Mouse (Mus musculus) bone marrow, adult 2 months (tissue): ENCODE measurements at regions not wholly inside any gene's neighbourhood (a gene's known extent, or its start where the extent isn't known, plus 50 kb on each side); places are given as distances from the start of the nearest gene placed in this dataset.

ENCODE experiments used
- H3K27ac ChIP-seq: fragments of 200-500 bp; 2 replicates; pipeline ENCODE4 v1.5.1; 2012; ENCODE audit warnings: low read depth, mild to moderate bottlenecking, control low read depth, inconsistent platforms, low read length; ENCODE audit not compliant: control insufficient read depth, poor library complexity, insufficient read depth
- H3K4me1 ChIP-seq: fragments of 200-500 bp; 2 replicates; pipeline ENCODE4 v1.6.1; 2011; ENCODE audit warnings: low read length; ENCODE audit not compliant: control insufficient read depth, insufficient read depth
- H3K4me3 ChIP-seq: fragments of 200-500 bp; replicated peaks from 2 replicates; pipeline ENCODE3; 2011; ENCODE audit warnings: mild to moderate bottlenecking, low read depth, low read length, control low read depth; ENCODE audit not compliant: control insufficient read depth
- CTCF ChIP-seq: fragments of 200-500 bp; IDR thresholded peaks from 2 replicates; pipeline ENCODE4 v1.5.1; 2011; ENCODE audit warnings: low read length, control low read depth; ENCODE audit not compliant: control insufficient read depth, insufficient read depth
- POLR2A ChIP-seq: fragments of 200-500 bp; IDR thresholded peaks from 2 replicates; pipeline ENCODE4 v1.6.1; 2011; ENCODE audit warnings: low read depth, mild to moderate bottlenecking, control low read depth, low read length, borderline replicate concordance; ENCODE audit not compliant: control insufficient read depth
- WGBS: fragments of 180-500 bp; shearing (Covaris S2); methylation state at CpG from one replicate; pipeline ENCODE4 v1.1.7; 2018; 5-methylcytosine and 5-hydroxymethylcytosine counted together

- H3K27ac ChIP-seq = no peak overlapping the region
- H3K4me3 ChIP-seq = no peak overlapping the region
- no peaks in the 10 kb centered on the region; the same call in 1 of the 2 replicates for H3K4me1 ChIP-seq
- WGBS = 75% methylated on average over 11 of the region's 11 CpGs
- no peak for TF ChIP-seq POLR2A
- no peak for TF ChIP-seq CTCF
Measured at GRCm38 (mm10) chr11:45460000-45460792, 391.7 kb upstream of the Clint1 start.

DNA sequence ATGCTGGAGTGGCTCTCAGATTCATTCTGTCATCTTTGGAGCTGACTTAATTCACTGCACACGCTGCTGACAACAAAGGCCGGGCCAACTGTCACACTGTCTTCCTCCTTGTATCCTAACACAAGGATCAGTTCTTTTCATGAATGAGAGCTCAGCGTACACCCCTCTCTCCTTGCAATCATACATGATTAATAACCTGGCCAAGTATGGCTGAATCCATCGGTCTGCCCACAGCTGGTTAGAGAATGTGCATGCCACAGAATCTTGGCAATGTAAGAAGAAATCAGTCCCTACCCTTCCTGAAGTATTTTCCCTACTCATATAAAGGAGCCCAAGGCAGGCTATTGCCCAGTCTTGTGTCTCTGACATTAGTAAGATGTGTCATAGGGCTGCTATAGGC is 387.4 kb upstream of the Clint1 start:
- TF ChIP-seq CTCF = no peak
- no peak for TF ChIP-seq POLR2A
- 82% methylated on average over 4 of the region's 4 CpGs for WGBS
- H3K4me3 ChIP-seq = no peak overlapping the region
- no peaks in the 10 kb centered on the region; the same call in 1 of the 2 replicates for H3K4me1 ChIP-seq
- H3K27ac ChIP-seq = no peak overlapping the region

DNA sequence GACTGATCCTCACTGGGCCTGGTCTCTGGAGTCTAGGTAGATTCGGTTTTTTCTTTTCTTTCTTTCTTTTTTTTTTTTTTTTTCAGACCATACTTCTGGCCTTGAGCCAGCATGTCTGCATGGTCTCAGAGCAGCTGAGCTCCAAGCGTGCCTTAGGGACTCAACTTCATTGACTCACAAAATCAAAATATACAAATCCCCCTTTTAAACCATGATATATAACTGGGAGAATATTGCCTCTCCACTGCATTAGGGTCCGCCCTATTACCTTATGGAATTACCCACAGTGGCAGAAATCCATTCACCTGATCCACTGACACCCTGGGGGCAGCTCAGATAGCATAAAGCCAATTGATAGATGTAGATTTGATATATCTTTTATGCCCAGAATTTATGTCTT is 385.5 kb upstream of the Clint1 start:
- 67% methylated on average over 3 of the region's 3 CpGs for WGBS
- Histone ChIP-seq H3K4me1 (no peaks in the 10 kb centered on the region; the same call in 1 of the 2 replicates), H3K27ac (no peak overlapping the region), H3K4me3 (no peak overlapping the region)
- TF ChIP-seq CTCF (no peak), POLR2A (no peak)

DNA sequence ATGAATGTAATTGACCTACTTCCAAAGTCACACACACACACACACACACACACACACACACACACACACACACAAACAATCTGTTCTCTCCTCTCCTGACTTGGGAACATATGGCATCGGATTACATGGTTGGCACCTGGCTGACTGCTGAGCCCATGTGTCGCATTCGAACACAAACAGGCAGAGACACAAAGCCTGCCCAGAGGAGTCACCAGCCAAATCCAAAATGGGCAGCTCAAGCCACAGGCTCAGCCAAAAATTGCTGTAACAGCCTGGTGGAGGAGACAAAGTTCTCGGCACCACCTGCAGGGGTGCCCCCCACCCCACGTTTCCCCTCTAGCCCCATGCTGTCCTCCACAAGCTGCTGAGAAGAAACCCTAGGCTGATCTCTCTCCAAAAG is 379.7 kb upstream of the Clint1 start:
- Histone ChIP-seq H3K4me3 (no peak overlapping the region), H3K4me1 (no peaks in the 10 kb centered on the region), H3K27ac (no peak overlapping the region)
- TF ChIP-seq CTCF = no peak
- no peak for TF ChIP-seq POLR2A
- WGBS = 66% methylated on average over 5 of the region's 5 CpGs

DNA sequence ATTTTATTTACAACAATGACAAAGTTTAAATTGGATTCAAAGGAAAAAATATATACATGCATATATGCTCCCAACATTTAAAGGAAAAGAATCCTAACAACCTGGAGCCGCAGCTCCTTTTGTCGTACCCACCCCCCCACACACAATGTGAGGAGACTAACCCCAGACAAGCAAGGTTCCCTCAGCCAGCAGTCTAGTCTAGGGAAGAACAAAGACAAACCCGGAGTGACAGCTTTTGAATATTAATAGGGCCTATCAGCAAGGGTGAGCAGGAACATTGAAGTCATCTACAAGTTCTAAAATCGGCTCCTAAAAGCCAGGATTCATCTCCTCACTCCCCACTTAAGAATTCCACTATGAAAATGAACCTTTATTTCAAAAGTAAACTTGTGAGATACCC is 374.9 kb upstream of the Clint1 start:
- H3K27ac ChIP-seq = no peak overlapping the region
- no peaks in the 10 kb centered on the region for H3K4me1 ChIP-seq
- H3K4me3 ChIP-seq = no peak overlapping the region
- 70% methylated on average over 4 of the region's 4 CpGs for WGBS
- no peak for TF ChIP-seq CTCF

GRCm38 (mm10) chr11:45485950-45486349 is 365.9 kb upstream of the Clint1 start:
- no peak for TF ChIP-seq CTCF
- TF ChIP-seq POLR2A = no peak
- no peaks in the 10 kb centered on the region for H3K4me1 ChIP-seq
- no peak overlapping the region for H3K4me3 ChIP-seq
- 65% methylated on average over 4 of the region's 4 CpGs for WGBS
- H3K27ac ChIP-seq = no peak overlapping the region

- no peaks in the 10 kb centered on the region for H3K4me1 ChIP-seq
- TF ChIP-seq POLR2A (no peak), CTCF (no peak)
- H3K4me3 ChIP-seq = no peak overlapping the region
- 73% methylated on average over 20 of the region's 20 CpGs for WGBS
- no peak overlapping the region for H3K27ac ChIP-seq
Measured at GRCm38 (mm10) chr11:45491021-45491967, 360.6 kb upstream of the Clint1 start.

- Histone ChIP-seq H3K27ac (no peak overlapping the region), H3K4me1 (no peaks in the 10 kb centered on the region), H3K4me3 (no peak overlapping the region)
- WGBS = 70% methylated on average over 1 of the region's 1 CpGs
- TF ChIP-seq CTCF (no peak), POLR2A (no peak)
Measured at GRCm38 (mm10) chr11:45495246-45495645, 356.6 kb upstream of the Clint1 start.
